Mouse (Mus musculus) kidney, postnatal 0 days (tissue): ENCODE data around the gene Erp27. TPM values are rescaled to one million over a fixed set of nuclear protein-coding genes. Genes with fewer than 3 reads are reported as not detected.
A peak's percentile ranks its signal among the peaks of the same experiment; 100 is the strongest.

ENCODE experiments used
- ATAC-seq: fragments of 200-750 bp; cut with Nextera tagmentation; replicated peaks from 2 replicates; pipeline ENCODE4 v1.8.0; 2017; ENCODE audit warnings: low read depth, moderate number of reproducible peaks, moderate TSS enrichment, moderate library complexity; ENCODE audit not compliant: low FRiP score
- DNase-seq: peaks from one replicate; pipeline ENCODE4 v3.0.0-alpha.2; 2016; ENCODE audit warnings: low spot score
- H3K27ac ChIP-seq: fragments of 300-500 bp; sonication (generic); 2 replicates; pipeline ENCODE4 v1.5.1; 2014; ENCODE audit warnings: mild to moderate bottlenecking
- H3K27me3 ChIP-seq: fragments of 300-500 bp; sonication (generic); 2 replicates; pipeline ENCODE4 v1.6.1; 2014; ENCODE audit warnings: low read length, mixed read lengths; ENCODE audit not compliant: insufficient read depth
- H3K36me3 ChIP-seq: fragments of 300-500 bp; sonication (generic); 2 replicates; pipeline ENCODE4 v1.6.1; 2014; ENCODE audit warnings: low read length, mixed read lengths; ENCODE audit not compliant: insufficient read depth
- H3K4me1 ChIP-seq: fragments of 300-500 bp; sonication (generic); replicated peaks from 2 replicates; pipeline ENCODE4 v1.6.1; 2014; ENCODE audit warnings: antibody characterized with exemption, low read length, mixed read lengths; ENCODE audit not compliant: insufficient read depth
- H3K4me2 ChIP-seq: fragments of 300-500 bp; sonication (generic); 2 replicates; pipeline ENCODE4 v1.6.1; 2014; ENCODE audit warnings: mild to moderate bottlenecking, low read length, moderate library complexity, mixed read lengths
- H3K4me3 ChIP-seq: fragments of 300-500 bp; sonication (generic); replicated peaks from 2 replicates; pipeline ENCODE4 v1.5.1; 2014; ENCODE audit warnings: low read depth, low read length
- H3K9ac ChIP-seq: fragments of 300-500 bp; sonication (generic); 2 replicates; pipeline ENCODE4 v1.6.1; 2014; ENCODE audit warnings: low read depth, low read length
- H3K9me3 ChIP-seq: fragments of 300-500 bp; sonication (generic); replicated peaks from 2 replicates; pipeline ENCODE4 v1.6.1; 2016; ENCODE audit warnings: low read length, inconsistent platforms, mixed read lengths
- CTCF ChIP-seq: IDR thresholded peaks from 2 replicates; pipeline ENCODE4 v1.5.1; 2016; ENCODE audit warnings: antibody characterized with exemption, low read depth, mild to moderate bottlenecking, moderate library complexity
- WGBS: fragments of 180-500 bp; shearing (Covaris S2); extraction: QIAGEN DNeasy Blood & Tissue Kit; methylation state at CpG from one replicate; pipeline ENCODE4 v1.1.7; 2014; 5-methylcytosine and 5-hydroxymethylcytosine counted together
- polyA plus RNA-seq: library from polyadenylated mRNA; unstranded; fragments of >200 nt; fragmentation: Nextera tagmentation; extraction: Ambion mirVana; gene quantifications from 2 replicates; pipeline ENCODE4 v1.2.1, GENCODE M21; 2015

Gene Erp27
- polyA plus RNA-seq, 1 experiment from 2014 or later: 0.34 TPM

DNA sequence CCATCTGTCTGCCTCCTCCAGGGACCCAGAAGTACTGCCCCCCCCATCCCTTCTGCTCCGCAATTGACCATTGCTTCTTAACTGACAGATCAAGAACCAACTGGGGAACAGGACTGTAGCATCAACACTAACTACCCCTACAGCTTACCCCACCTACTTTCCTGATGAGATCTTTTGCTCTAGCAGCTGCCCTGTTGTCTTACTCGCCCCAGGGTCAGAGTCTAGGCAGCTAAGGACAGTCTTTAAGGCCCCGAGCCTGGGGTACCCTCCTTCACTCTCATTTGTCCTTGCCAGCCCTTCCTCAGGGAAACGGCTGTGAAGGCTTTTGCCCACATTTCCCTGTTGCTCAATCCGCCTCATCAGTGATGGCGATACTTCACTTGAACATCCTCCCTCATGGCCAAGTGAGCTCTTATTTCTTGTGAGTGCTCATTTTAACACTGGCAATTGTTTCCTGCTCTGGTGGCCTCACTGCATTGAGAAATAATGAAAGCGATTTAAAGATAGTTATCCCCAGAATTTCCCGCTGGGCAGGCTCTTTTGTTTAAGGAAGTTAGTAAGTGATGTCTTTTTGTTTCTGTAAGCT lies 18.0 kb downstream of the Erp27 start:
- H3K4me1 ChIP-seq: no peaks in the 10 kb centered on the region
- H3K9ac ChIP-seq: no peak overlapping the region
- ATAC-seq (no peak), DNase-seq (no peak)
- no peaks in the 10 kb centered on the region for H3K9me3 ChIP-seq
- H3K27ac ChIP-seq: no peak overlapping the region
- no peak overlapping the region for H3K4me3 ChIP-seq
- H3K36me3 ChIP-seq: no peaks in the 10 kb centered on the region
- no peaks in the 10 kb centered on the region for H3K27me3 ChIP-seq
- no peak for TF ChIP-seq CTCF
- 64% methylated on average over 8 of the region's 8 CpGs for WGBS
- H3K4me2 ChIP-seq: no peak overlapping the region

DNA sequence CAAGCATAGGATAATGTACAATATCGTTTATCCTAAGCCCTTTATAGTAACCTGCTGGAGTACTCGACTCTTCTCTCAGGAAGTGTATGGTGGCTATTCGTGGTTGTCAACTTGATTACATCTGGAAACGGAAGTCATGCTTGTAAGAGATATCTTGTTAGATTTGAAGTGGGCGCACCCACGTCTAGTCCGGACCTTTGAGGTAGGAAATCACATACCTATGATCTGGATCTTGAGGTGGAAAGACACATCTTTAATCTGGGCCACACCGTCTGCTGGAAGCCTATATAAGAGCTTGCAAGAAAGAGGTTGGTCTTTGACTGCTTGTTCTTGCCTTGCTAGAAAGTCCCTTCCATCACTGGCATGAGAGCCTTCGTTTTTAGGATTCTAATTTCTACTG lies 19.5 kb downstream of the Erp27 start:
- ATAC-seq: no peak

DNA sequence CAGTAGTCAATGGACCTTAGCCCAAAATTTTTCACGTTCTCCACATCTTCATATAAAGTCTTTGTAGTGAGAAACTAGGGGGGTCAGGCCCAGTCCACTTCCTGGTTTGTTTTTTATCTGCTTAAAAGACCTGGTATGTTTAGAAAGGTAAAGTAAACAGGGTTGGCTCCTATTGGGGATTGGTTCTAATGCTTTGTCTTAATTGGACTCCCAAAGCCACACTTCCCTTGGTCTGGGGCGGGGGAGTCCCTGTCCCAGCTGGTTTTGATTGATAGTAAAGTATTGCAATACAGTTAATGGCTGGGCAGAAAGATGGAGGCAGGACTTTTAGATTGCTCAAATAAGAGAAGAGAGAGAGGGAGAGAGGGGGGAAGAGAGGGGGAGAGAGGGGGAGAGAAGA lies 21.0 kb downstream of the Erp27 start:
- Histone ChIP-seq H3K27me3 (no peaks in the 10 kb centered on the region), H3K9ac (no peak overlapping the region), H3K9me3 (no peaks in the 10 kb centered on the region), H3K27ac (0 out of 2 replicates have a peak overlapping the region, but pooled peaks have one; percentile 25), H3K36me3 (no peaks in the 10 kb centered on the region), H3K4me3 (no peak overlapping the region), H3K4me2 (no peak overlapping the region), H3K4me1 (no peaks in the 10 kb centered on the region; the same call in 1 of the 2 replicates)
- no peak for DNase-seq
- ATAC-seq: no peak
- TF ChIP-seq CTCF: no peak
- 66% methylated on average over 2 of the region's 2 CpGs for WGBS

More for the DNA sequence above, 19.5 kb downstream of the Erp27 start:
- Histone ChIP-seq H3K4me1 (no peaks in the 10 kb centered on the region; the same call in 1 of the 2 replicates), H3K36me3 (no peaks in the 10 kb centered on the region), H3K9me3 (no peaks in the 10 kb centered on the region), H3K4me2 (no peak overlapping the region), H3K4me3 (no peak overlapping the region), H3K27me3 (no peaks in the 10 kb centered on the region), H3K9ac (no peak overlapping the region), H3K27ac (no peak overlapping the region)
- no peak for DNase-seq
- no peak for TF ChIP-seq CTCF
- WGBS: 89% methylated on average over 9 of the region's 9 CpGs

DNA sequence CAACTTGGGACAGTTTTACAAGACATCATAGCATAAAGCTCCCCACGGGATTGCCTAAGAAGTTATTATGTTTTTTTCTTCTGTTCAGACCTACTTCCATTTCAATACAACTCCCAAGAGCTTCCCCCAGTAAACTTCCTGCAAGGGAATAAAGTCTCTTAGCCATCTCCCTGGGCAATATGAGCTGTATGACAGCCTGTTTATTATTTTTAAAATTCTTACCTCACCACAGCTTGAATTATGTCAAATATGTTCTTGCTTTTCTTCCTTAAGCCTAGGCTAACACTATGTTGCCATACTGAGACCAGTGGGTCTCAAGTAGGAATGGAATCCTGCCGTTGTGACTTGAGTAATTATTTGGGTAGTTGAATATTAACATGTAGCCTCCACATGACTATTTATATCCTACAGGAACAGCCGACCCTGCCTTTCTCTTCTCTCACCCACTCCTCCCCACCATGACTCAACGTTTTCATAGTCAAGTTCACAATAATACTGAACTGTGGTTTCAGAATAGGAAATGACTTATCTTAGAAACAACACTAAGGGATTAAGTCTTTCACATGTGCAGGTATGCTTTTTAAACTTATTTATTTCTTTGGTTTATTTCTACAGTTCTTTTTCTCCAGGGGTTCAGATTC lies 21.5 kb downstream of the Erp27 start:
- TF ChIP-seq CTCF: no peak
- Histone ChIP-seq H3K4me3 (no peak overlapping the region), H3K9me3 (no peaks in the 10 kb centered on the region), H3K9ac (no peak overlapping the region), H3K27ac (no peak overlapping the region), H3K4me2 (no peak overlapping the region), H3K27me3 (no peaks in the 10 kb centered on the region), H3K4me1 (no peaks in the 10 kb centered on the region; the same call in 1 of the 2 replicates), H3K36me3 (no peaks in the 10 kb centered on the region)
- ATAC-seq (no peak; the same call in 1 of the 2 replicates), DNase-seq (no peak)
- WGBS: 38% methylated on average over 4 of the region's 4 CpGs

DNA sequence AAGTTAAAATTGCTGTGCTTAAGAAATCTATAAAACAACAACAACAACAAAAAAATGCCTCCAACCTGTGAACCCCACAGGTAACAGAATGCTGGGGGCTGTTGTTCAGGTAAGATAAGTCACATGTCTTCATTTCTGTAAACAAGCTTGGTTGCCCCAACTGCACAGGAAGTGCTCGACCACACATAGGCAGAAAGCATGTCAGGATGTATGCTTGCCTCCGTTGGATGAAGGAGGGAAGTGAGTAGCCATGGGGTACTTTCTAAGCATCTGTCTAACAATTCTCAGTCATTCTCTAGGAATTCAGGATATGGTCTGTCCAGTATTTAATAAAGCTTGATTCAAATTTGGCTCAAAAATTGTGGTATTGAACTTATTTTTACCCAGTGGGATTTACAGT lies 23.0 kb downstream of the Erp27 start:
- Histone ChIP-seq H3K4me3 (no peak overlapping the region), H3K4me2 (no peak overlapping the region), H3K9me3 (no peaks in the 10 kb centered on the region), H3K27ac (peak overlapping the region; percentile 52; the same call in 1 of the 2 replicates), H3K27me3 (no peaks in the 10 kb centered on the region), H3K4me1 (peaks cover 3% of the 10 kb centered on the region), H3K36me3 (no peaks in the 10 kb centered on the region), H3K9ac (no peak overlapping the region)
- 47% methylated on average over 2 of the region's 2 CpGs for WGBS
- TF ChIP-seq CTCF: no peak
- no peak for DNase-seq
- ATAC-seq: no peak

DNA sequence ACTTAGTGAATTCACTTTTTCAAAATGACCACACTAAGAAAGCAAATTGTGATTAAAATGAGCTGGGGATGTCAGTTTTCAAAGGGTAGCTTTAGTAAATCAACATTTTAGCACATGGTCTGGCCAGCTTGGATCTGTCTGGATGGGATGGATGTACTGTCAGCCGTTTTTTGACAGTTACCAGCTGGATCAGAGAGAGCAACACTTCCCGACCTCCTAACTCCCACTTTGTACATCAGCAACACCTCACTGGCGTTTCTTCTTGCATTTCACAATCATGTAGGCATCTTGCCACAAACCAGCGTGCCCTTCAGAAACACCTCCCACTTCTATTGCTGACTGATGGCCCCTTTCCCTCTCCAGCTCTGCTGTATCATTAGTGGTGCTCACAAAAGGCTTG lies 23.8 kb downstream of the Erp27 start:
- TF ChIP-seq CTCF: no peak
- H3K4me2 ChIP-seq: no peak overlapping the region
- peak; percentile 50 for ATAC-seq

More for the DNA sequence above, 23.8 kb downstream of the Erp27 start:
- DNase-seq: peak; percentile 75
- WGBS: 18% methylated on average over 4 of the region's 4 CpGs
- Histone ChIP-seq H3K4me1 (peaks cover 3% of the 10 kb centered on the region), H3K9ac (no peak overlapping the region), H3K9me3 (no peaks in the 10 kb centered on the region), H3K27me3 (no peaks in the 10 kb centered on the region), H3K27ac (peak overlapping the region; percentile 52), H3K36me3 (no peaks in the 10 kb centered on the region), H3K4me3 (no peak overlapping the region)
